Mouse (Mus musculus) fat pad, adult 2 months (tissue): Measurements from ENCODE around the gene Lix1l.

Experiments
- DNase-seq: peaks from one replicate; pipeline ENCODE4 v3.0.0-alpha.2; 2011; ENCODE audit warnings: low read depth, low spot score; ENCODE audit errors: extremely low read depth

Gene Lix1l

GRCm38 (mm10) chr3:96565105-96565504 lies 35.8 kb upstream of the Lix1l start:
- no peak for DNase-seq

GRCm38 (mm10) chr3:96566661-96567450 lies 34.1 kb upstream of the Lix1l start:
- DNase-seq: no peak

GRCm38 (mm10) chr3:96568605-96569004 lies 32.3 kb upstream of the Lix1l start:
- DNase-seq: no peak

GRCm38 (mm10) chr3:96569506-96569905 lies 31.4 kb upstream of the Lix1l start:
- no peak for DNase-seq

- DNase-seq: no peak
Observed at GRCm38 (mm10) chr3:96569966-96570605, 30.9 kb upstream of the Lix1l start.

- no peak for DNase-seq
Observed at GRCm38 (mm10) chr3:96570643-96571042, 30.3 kb upstream of the Lix1l start.

GRCm38 (mm10) chr3:96571336-96571735 lies 29.6 kb upstream of the Lix1l start:
- no peak for DNase-seq

- no peak for DNase-seq
Observed at GRCm38 (mm10) chr3:96571896-96572698, 28.9 kb upstream of the Lix1l start.

GRCm38 (mm10) chr3:96573611-96574511 lies 27.1 kb upstream of the Lix1l start:
- no peak for DNase-seq

GRCm38 (mm10) chr3:96575272-96575984 lies 25.5 kb upstream of the Lix1l start:
- DNase-seq: no peak

GRCm38 (mm10) chr3:96576005-96576658 lies 24.8 kb upstream of the Lix1l start:
- DNase-seq: no peak

- DNase-seq: no peak
Observed at GRCm38 (mm10) chr3:96576690-96577541, 24.0 kb upstream of the Lix1l start, which contains the start of gene Gm16253. Gm16253 (plus strand) TSS chr3:96576984.

- no peak for DNase-seq
Observed at GRCm38 (mm10) chr3:96577566-96577965, 23.4 kb upstream of the Lix1l start.

- DNase-seq: no peak
Observed at GRCm38 (mm10) chr3:96578561-96579238, 22.2 kb upstream of the Lix1l start.

GRCm38 (mm10) chr3:96579239-96579750 lies 21.7 kb upstream of the Lix1l start:
- no peak for DNase-seq

- no peak for DNase-seq
Observed at GRCm38 (mm10) chr3:96579885-96580454, 21.0 kb upstream of the Lix1l start.

- DNase-seq: no peak
Observed at GRCm38 (mm10) chr3:96581141-96581540, 19.8 kb upstream of the Lix1l start.
